Mouse (Mus musculus): ENCODE measurements at regions not wholly inside any gene's neighbourhood (a gene's known extent, or its start where the extent isn't known, plus 50 kb on each side); places are given as distances from the start of the nearest gene placed in this dataset.

DNA sequence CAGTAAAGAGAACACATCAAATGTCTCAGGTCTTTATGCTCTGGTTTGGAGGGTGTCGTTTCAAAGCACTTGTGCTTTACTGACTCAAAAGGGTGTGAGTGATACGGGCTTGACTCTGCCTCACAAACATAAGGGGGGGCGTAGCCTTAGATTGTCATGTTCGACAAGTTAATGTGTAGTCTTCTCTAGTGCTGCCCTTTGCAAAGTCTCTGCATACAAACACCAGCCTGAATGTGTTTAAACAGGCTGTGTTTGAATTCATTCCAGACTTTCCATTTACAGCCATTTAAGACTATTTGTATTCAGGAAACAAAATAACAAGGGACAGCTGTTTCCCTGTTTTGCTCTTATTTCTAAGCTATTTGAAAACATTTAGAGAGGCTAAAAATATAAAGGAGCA is 200.4 kb upstream of the Robo2 start:
- ATAC-seq (ENCODE audit: poor library complexity, severe bottlenecking), result no peak

DNA sequence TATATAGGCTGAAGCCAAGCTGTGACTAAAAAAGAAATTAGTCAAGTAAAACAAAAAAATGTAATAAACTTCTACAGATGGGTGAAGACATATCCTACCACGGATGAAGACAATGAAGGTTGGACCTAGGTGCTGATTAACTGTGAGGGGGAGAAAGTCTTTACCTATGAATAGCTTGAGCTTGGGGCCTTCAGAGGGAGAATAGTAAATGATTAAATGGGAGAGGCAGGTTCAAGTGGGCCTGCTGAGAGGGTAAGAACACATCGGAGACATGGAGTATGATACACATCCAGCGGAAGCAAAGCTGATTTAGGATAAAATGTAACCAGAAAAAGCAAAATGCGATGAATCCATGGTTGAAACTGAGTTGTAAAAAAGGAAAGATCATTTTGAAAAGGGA is 197.9 kb upstream of the Robo2 start:
- ATAC-seq (ENCODE audit: poor library complexity, severe bottlenecking), result no peak

DNA sequence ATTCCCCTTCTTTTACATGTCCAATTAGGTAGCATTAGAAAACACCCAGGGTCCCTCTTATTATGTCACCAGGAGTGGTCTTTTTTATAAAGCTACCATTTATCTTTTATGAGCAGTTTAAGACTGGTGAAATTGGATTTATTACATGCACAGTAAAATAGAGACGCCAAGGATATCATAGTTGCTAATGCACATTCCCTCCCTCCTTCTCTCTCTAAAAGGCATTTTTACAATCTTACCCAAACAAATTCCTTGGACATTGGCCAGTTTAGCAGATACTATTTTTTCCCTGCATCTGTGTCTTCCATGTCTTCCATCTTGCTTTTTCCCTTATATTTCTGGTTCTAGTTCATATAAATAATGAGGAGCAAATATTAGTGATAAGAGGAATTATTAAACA is 186.7 kb upstream of the Robo2 start:
- ATAC-seq (ENCODE audit: poor library complexity, severe bottlenecking), result no peak

DNA sequence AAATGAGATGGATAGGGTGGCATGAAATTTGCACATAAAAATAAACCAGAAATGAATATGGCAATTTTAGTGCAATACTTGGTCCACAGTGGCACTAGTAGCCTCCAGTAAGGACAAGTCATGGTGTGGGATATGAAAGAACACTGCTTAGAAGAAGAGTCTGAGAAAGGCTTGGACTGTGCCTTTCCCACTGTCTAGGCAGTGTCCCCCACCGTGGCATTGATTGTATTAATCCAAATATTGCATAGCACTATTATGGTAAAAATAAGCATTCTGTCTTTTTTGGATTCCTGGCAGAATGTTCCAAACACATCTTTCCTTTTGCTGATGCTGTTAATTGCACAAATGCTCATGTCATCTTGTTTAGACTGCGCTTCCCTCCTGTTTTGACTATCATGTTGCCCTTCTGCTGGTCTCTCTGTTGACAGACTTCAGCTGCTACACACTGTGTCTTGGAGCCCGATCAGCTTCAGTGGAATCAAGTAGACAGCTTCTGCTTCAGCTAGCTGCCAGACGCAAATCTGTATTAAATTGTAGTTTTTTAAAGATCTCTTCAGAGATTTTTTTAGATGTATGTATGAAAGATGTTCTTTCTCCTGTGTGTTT is 186.2 kb upstream of the Robo2 start:
- no peak for ATAC-seq (ENCODE audit: poor library complexity, severe bottlenecking)

DNA sequence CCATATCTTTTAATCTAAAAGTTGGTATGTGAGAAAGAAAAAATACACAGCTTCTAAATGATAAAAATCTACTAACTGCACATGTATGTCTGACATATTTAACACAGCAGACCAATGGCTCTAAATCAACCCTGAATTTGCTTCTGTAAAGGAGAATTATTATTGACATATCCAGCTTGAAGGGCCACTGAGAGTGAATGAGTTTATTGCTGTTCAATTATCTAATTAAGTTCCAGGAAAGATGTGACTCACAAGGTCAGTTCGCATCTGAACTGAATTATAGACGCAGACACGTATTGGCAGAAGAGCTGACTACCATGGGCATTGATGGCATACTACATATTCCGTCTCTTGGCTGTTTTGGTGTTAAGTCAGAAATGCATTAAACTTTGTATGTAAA is 180.3 kb upstream of the Robo2 start:
- ATAC-seq (ENCODE audit: poor library complexity, severe bottlenecking), result no peak

GRCm38 (mm10) chr16:74582645-74583423 is 171.2 kb upstream of the Robo2 start:
- ATAC-seq (ENCODE audit: poor library complexity, severe bottlenecking), result no peak

DNA sequence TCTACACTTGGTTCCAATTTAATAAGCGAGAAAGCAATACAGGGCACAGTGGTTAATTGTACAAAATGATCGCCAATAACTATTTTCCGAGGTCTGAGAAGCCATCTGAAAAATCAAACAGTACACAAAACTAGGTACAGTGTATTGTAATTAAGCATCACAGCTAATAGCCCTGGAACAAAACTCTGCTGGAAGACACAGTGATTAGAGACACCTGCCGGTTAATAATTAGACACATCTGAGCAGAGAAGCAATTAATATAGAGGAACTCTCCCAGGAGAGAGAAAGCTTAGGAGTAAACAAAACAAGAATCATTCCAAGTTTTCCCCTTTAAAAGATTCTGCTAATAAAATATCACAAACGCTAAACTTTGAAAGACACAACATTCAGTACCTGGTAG is 136.7 kb upstream of the Robo2 start:
- ATAC-seq (ENCODE audit: poor library complexity, severe bottlenecking), result no peak

GRCm38 (mm10) chr16:74530531-74530930 is 118.9 kb upstream of the Robo2 start:
- no peak for ATAC-seq (ENCODE audit: poor library complexity, severe bottlenecking)

GRCm38 (mm10) chr16:74528245-74528644 is 116.6 kb upstream of the Robo2 start:
- no peak for ATAC-seq (ENCODE audit: poor library complexity, severe bottlenecking)

DNA sequence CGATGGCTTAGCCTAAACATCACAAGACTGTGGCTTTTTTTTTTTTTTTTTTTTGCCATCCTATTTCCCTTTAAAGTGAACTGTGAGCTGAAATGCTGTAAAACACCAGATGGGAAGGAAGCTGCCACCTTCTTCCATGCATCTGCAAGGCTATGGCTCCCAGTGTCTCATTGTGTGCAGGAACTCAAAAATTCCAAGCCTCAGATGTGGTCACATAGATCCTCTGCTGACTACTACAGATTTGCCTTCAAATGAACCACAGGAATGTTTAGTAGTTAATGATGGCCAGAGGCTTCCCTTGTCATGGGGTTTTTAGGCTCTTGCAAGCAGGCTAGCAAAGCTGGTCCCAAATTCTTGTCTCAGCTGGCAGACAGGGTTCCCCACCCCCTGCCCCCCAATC is 114.9 kb upstream of the Robo2 start:
- ATAC-seq (ENCODE audit: poor library complexity, severe bottlenecking), result no peak

GRCm38 (mm10) chr16:74520501-74520900 is 108.9 kb upstream of the Robo2 start:
- ATAC-seq (ENCODE audit: poor library complexity, severe bottlenecking), result no peak

- ATAC-seq (ENCODE audit: poor library complexity, severe bottlenecking), result no peak
These were observed 106.3 kb upstream of the Robo2 start for GRCm38 (mm10) chr16:74517888-74518287.

DNA sequence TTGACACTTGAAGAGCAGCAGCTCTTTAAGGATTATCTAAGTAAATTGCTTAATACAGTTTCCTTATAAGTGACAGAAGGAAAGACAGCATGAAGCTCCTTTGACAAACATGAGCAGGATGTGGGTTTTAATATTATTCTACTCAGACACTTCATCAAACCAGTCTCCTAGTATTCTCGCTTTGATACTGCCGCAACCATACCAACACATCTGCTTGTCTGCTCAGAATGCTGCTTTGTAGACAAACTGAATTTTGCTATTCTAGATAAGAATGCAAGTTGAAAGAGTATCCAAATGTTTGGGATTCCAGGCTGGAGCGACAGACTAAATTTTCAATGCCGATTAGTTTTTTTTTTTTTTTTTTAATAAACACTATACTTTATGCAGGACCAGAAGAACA is 105.7 kb upstream of the Robo2 start:
- no peak for ATAC-seq (ENCODE audit: poor library complexity, severe bottlenecking)

DNA sequence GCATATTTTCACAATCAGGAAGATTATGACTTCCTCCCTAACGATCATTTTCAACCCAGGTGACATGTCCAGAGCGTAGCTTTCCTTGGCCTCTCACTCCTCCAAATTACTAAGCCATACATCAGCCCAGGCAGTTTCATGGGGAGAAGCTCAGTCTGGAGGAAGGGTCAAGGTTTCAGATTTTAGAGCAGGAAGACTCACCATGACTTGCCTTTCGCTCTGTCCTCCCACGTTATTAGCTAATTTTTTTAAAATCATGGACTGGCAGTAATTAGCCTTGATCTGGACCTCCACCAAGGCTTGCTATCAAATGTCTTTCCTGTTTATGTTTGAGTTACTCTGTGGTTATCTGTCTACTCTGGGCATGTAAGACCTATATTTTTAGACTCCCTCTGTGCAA is 102.9 kb upstream of the Robo2 start:
- no peak for ATAC-seq (ENCODE audit: poor library complexity, severe bottlenecking)

GRCm38 (mm10) chr16:74510383-74510782 is 98.8 kb upstream of the Robo2 start:
- no peak for ATAC-seq (ENCODE audit: poor library complexity, severe bottlenecking)

- ATAC-seq (ENCODE audit: poor library complexity, severe bottlenecking), result no peak
These were observed 97.9 kb upstream of the Robo2 start for GRCm38 (mm10) chr16:74509489-74509888.

DNA sequence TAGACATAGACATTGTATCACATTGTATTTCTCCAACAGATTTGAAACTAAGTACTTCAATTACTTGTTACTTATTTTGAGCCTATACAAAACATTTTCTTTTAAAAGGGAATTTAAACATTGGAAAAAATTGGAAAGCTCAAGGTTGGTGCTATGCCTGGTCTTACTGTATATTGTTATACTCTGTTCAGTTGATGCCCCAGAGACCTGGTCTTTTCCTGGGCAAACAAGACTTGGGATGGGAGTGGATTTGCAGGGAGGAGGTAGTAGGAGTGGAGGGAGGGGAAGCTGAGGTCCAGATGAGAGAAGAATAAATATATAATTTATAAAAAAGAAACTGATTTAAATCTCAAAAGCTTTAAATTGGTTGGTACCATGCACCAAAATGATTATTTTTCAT is 95.1 kb upstream of the Robo2 start:
- no peak for ATAC-seq (ENCODE audit: poor library complexity, severe bottlenecking)

DNA sequence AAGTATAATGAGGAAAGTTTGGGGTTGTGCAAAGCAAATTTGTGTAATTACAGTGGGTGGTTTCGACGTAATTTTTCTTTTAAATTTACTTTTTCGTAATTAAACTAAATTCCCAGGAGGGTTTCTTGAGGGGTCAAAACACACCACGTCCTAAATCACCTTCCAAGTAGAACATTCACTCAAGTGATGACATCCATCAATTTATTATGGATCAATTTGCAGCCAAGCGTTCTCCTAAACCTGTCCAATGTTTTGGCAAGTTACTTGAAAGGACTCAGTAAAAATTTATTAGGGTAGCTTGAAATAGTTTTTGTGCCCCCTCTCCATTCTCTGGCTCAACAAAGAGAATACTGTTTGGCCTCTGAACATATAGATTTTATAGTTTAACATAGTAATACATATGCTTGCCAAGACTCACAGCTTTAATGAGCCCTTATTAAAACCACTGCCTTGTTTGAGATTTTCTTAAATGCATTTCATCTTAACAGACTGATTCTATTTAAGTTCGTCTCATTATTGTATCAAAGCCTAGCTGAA is 94.6 kb upstream of the Robo2 start:
- ATAC-seq (ENCODE audit: poor library complexity, severe bottlenecking), result no peak

- no peak for ATAC-seq (ENCODE audit: poor library complexity, severe bottlenecking)
These were observed 92.8 kb upstream of the Robo2 start for GRCm38 (mm10) chr16:74504426-74504825.

DNA sequence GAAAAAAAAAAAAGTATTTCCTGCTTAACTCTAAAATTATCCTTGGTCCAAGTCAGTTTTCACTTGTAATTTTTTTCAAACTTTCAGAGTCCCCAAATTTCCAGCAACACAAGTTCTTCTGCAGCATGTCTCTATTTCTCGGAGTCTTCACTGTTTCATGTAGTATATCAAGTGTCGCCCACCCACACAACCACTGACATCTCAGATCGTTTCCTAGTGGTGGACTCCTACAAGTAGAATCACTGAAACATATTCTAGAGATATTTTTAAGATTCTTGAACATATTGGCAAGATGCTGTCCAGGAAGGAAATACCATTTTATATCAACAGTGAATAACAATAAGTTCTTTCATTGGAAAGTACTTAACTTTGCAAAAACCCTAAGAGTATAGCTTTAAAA is 89.1 kb upstream of the Robo2 start:
- ATAC-seq (ENCODE audit: poor library complexity, severe bottlenecking), result no peak

DNA sequence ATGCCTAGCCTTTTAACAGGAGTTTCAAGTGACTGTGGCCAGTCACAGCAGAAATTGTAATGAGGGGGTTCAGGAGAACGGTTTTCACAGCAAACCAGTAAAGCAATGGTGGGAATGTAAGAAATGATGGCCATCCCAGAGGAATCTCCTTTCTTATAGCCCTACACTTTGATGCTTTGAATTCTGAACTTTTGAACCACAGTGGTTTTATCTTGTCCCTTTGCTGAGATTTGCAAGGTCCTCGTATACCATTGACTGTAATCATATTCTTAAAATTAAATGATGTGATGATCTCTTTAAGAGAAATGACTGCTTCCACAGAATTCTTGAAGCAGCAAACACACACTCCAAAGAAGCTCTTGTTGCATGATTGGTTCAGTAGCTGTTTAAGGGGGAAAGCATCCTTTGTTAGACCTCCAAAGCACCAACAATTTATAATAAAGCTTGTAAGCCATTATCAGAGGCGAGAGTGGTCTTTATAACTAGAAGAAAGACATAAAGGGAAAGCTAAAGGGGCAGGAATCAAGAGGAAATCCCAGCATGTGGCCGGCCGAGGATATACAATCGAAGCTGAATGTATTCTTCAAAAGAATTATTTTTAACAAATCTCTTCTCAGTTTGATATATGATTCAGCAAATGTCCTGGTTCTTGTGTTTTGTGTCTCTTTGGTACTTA is 56.3 kb upstream of the Robo2 start:
- ATAC-seq (ENCODE audit: poor library complexity, severe bottlenecking), result no peak

DNA sequence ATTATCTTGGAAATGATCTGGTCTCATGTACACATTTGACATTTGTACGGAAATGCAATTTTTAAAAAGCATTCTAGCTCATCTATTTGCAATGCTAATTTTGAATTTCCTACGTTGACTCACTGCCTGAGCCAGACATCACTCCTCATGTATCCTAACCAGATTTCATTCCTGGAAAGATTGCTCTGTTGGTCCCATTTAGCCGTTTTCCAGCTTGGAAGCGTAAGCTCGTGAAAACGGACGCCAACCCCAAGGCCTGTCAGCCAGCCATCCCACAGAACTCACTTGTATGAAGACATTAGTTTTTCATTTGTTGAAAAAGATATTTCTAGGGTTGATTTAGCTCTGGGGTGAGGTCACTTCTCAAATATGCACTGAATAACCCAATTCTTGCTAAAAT is 55.5 kb upstream of the Robo2 start:
- ATAC-seq (ENCODE audit: poor library complexity, severe bottlenecking), result no peak
